Mouse (Mus musculus) c-Kit-positive CD71-positive TER-119-negative erythroid progenitor cells, embryonic 14.5 days (primary cell): ENCODE measurements around the gene Ccn2.

Experiments used
- DNase-seq: peaks from one replicate; pipeline ENCODE4 v3.0.0-alpha.2; 2013; ENCODE audit warnings: low read depth

The Ccn2 gene

GRCm38 (mm10) chr10:24642796-24643580, 47.7 kb downstream of the Ccn2 start:
- no peak for DNase-seq

GRCm38 (mm10) chr10:24645169-24645568, 49.9 kb downstream of the Ccn2 start:
- DNase-seq: no peak
